Mouse (Mus musculus): ENCODE measurements around the gene Gm8108. TPM values are rescaled to one million over a fixed set of nuclear protein-coding genes. Genes with fewer than 3 reads are reported as not detected.

Gm8108 gene
- 0.12 TPM for polyA plus RNA-seq (2014; fragmentation: Illumina TruSeq; extraction: RNeasy Lipid Tissue Mini Kit (QIAGEN cat#74804); ENCODE audit: insufficient read depth, low read depth, low replicate concordance)

GRCm38 (mm10) chr14:4110426-4110825, at the start of gene Gm8108:
TSS of gene Gm8108 (plus strand) at chr14:4110526.

GRCm38 (mm10) chr14:4083820-4084219, 26.5 kb upstream of the Gm8108 start, which contains the start of gene Gm3115:
TSS of gene Gm3115 (plus strand) at chr14:4084120.

GRCm38 (mm10) chr14:4164730-4165129, 54.4 kb downstream of the Gm8108 start, which contains the start of gene Gm3127:
TSS of gene Gm3127 (plus strand) at chr14:4165030.

Other genes with a start within 250 kb of the Gm8108 start
- gene Gm2916, start 226.4 kb upstream of the Gm8108 start, polyA plus RNA-seq (2014; fragmentation: Illumina TruSeq; extraction: RNeasy Lipid Tissue Mini Kit (QIAGEN cat#74804); ENCODE audit: insufficient read depth, low read depth, low replicate concordance), result not detected
- gene Gm3029, start 178.8 kb upstream of the Gm8108 start, polyA plus RNA-seq (2014; fragmentation: Illumina TruSeq; extraction: RNeasy Lipid Tissue Mini Kit (QIAGEN cat#74804); ENCODE audit: insufficient read depth, low read depth, low replicate concordance), result not detected
- gene Gm3095, start 147.0 kb upstream of the Gm8108 start, polyA plus RNA-seq (2014; fragmentation: Illumina TruSeq; extraction: RNeasy Lipid Tissue Mini Kit (QIAGEN cat#74804); ENCODE audit: insufficient read depth, low read depth, low replicate concordance), result not detected
- gene Gm3099, start 112.1 kb upstream of the Gm8108 start, polyA plus RNA-seq (2014; fragmentation: Illumina TruSeq; extraction: RNeasy Lipid Tissue Mini Kit (QIAGEN cat#74804); ENCODE audit: insufficient read depth, low read depth, low replicate concordance), result not detected
- not detected for gene Gm5796, start 86.6 kb upstream of the Gm8108 start, polyA plus RNA-seq (2014; fragmentation: Illumina TruSeq; extraction: RNeasy Lipid Tissue Mini Kit (QIAGEN cat#74804); ENCODE audit: insufficient read depth, low read depth, low replicate concordance)
- not detected for gene Gm3115, start 26.4 kb upstream of the Gm8108 start, polyA plus RNA-seq (2014; fragmentation: Illumina TruSeq; extraction: RNeasy Lipid Tissue Mini Kit (QIAGEN cat#74804); ENCODE audit: insufficient read depth, low read depth, low replicate concordance)
- not detected for gene Gm3127, start 54.5 kb downstream of the Gm8108 start, polyA plus RNA-seq (2014; fragmentation: Illumina TruSeq; extraction: RNeasy Lipid Tissue Mini Kit (QIAGEN cat#74804); ENCODE audit: insufficient read depth, low read depth, low replicate concordance)
- 0.15 TPM for gene Gm2974, start 72.0 kb downstream of the Gm8108 start, polyA plus RNA-seq (2014; fragmentation: Illumina TruSeq; extraction: RNeasy Lipid Tissue Mini Kit (QIAGEN cat#74804); ENCODE audit: insufficient read depth, low read depth, low replicate concordance)
- gene Gm3138, start 139.1 kb downstream of the Gm8108 start, polyA plus RNA-seq (2014; fragmentation: Illumina TruSeq; extraction: RNeasy Lipid Tissue Mini Kit (QIAGEN cat#74804); ENCODE audit: insufficient read depth, low read depth, low replicate concordance), result not detected
- not detected for gene Gm3149, start 206.8 kb downstream of the Gm8108 start, polyA plus RNA-seq (2014; fragmentation: Illumina TruSeq; extraction: RNeasy Lipid Tissue Mini Kit (QIAGEN cat#74804); ENCODE audit: insufficient read depth, low read depth, low replicate concordance)
- gene 2610042L04Rik, start 224.2 kb downstream of the Gm8108 start, polyA plus RNA-seq (2014; fragmentation: Illumina TruSeq; extraction: RNeasy Lipid Tissue Mini Kit (QIAGEN cat#74804); ENCODE audit: insufficient read depth, low read depth, low replicate concordance), result not detected